Mouse (Mus musculus) mouse trophoblast stem cell (cell line): ENCODE data around the gene Tmem131.

ENCODE experiments used
- in situ Hi-C, 2 experiments: fragments of 300-500 bp; cut with MseI, MboI; formaldehyde crosslinking; loops; 2 replicates in 1 of 2; 3 replicates in 1 of 2; pipeline ENCODE4 v1.15.1; 2025

Gene Tmem131

GRCm38 (mm10) chr1:36938801-36939286 lies 4.6 kb downstream of the Tmem131 start:
- in situ Hi-C loops, result no loop called here

DNA sequence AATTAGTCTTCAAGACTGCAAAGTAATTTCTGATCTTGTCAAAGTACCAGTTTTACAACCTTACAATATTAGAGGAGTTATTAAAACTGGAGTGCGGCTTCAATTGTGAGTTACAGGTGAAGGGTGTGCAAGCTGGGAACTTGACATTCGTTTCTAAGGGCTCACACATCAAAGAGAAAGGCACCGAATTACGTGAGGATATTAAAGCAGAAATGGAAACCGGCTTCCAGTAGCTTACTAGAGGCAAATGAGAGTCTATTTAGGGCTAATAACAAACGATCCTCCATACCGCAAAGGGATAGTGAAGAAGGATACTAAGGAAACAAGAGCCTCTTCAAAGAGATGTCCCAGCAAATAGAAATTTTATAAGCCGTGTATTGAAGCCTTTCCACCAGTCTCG lies 5.1 kb downstream of the Tmem131 start:
- in situ Hi-C loops, result no loop called here

DNA sequence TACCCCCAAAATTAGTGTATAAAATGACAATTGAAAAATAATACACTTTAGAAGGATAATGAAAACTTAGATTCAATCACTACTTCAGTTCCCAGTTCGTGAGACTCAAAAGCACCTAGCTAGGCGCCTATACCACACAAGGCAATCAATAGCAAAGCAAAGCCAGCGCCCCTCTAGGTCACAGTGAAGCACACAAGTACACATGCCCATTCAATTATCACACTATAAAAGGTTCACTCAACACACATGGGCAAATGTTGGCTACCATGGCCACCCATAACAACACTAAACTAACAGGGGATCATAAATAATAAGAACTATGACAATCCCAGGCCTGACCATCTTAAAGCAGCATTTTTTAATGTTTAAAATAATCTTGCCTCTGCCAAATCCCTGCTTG lies 5.8 kb downstream of the Tmem131 start:
- in situ Hi-C loops, result no loop called here

DNA sequence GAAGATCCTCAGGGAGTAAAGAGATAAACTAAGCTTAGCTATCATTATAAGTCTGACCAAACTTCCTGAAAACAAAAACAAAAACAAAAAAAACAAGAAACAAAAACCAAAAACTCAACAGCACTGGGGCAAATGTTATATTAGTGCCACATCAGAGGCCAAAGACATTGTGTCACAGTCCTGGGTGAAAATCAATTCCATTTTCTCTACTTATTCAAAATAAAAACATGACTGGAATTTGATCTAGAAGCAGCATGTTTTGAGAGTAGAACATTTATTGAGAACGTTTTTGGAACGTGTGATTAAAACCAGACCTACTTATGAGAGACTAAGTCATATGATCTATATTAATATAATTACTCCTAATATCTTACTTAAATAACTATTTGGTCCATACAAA lies 6.5 kb downstream of the Tmem131 start:
- in situ Hi-C loops, result no loop called here

DNA sequence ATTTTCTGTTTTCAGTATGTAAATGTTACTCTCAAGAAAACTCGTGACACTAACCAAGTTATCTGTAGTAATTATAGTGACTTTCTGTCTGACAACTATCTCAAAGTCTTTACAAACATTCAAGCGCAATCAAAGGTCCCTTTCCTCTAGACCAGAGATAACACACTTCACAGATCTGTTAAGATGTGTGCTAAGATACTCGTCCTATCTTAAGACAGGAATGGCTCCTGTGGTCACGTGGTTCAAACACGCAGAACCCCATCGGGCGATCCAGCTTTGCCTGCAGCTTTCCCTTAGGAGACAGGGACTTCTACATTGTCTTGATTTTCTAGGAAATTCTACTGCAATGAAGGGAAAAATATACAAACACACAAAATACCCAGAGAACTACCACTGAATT lies 6.9 kb downstream of the Tmem131 start:
- in situ Hi-C loops, result no loop called here

DNA sequence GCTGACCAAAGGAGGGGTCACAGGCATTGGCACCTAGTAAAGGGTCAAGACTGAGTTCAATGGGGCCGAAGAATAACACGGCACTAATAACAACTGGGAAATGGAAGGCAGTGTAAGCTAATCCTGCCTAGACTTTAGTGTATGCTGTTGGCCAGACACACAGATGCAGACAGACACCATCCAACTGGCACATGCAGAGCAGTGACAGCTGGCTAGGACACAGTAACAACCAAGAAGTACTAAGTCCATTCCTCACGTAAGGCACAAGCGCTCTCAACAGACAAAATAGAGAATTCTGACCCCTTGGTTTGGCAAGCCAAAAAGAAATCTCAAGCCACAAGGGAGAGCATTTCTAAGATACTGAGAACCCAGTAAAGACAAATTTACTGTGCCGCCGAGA lies 8.7 kb downstream of the Tmem131 start:
- in situ Hi-C loops, result no loop called here

GRCm38 (mm10) chr1:36933965-36934585 lies 9.4 kb downstream of the Tmem131 start:
- in situ Hi-C loops, result no loop called here

- in situ Hi-C loops, result no loop called here
These were observed 11.2 kb downstream of the Tmem131 start for GRCm38 (mm10) chr1:36932231-36932630.

DNA sequence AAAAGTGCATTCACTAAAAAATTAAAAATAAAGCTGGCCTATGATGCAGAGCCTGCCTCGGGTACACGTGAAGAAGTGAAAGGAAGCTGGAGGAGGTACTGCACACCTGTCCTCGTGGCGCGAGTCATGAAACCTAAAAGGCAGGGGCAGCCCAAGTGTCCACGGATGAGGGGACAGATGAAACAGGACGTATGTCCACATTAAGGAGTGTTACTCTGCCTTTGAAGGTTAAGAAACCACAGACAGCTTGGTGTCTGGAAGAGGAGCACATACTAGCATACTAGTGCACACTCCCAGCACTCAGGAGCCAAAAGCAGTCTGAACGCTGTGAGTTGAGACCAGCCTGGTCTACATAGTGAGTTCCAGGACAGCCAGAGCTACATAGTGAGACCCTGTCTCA lies 12.6 kb downstream of the Tmem131 start:
- in situ Hi-C loops, result no loop called here

- in situ Hi-C loops, result no loop called here
These were observed 13.5 kb downstream of the Tmem131 start for GRCm38 (mm10) chr1:36929996-36930395.

DNA sequence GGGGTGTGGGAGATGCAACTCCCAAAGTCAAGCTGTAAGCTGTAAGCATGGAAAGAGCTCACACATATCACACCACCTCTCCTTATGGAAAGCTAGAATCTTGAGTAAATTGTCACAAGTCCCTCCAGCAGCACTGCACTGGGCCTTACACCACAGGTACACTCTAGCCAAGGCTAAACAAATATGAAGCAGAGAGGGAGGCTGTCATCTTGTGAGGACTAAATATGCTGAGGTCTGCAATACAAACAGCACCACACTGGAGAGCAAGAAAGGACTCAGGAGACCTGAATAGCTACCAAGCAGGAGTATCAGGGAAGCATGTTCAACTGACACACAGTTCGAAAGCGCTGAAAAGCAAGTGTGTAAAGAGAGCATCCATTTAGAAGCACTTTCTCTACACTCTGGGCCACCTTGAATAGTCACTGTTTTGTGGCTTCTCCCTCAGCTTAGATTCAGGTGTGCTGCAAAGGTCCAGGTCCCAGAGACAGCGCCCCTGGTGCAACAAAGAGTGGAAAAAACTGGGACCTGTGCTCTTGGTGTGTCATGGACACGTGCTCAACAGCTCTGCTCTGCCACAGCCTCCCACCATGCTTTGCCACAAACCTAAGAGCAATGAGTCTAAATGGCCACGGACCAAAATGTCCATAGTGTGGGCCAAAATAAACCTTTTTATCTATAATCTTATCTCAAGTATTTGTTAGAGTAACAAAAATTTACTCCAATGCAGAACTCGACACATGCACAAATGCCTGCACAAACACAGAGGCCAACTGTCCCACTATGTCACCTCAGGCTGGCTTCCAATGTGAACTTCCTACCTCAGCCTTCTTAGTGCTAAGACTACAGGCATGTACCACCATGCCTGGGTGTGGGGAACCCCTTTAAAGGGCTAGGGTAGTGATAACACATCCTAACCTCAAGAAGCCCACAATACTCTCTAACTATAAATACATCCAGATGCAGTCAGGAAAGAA lies 14.8 kb downstream of the Tmem131 start:
- in situ Hi-C loops, result no loop called here

- in situ Hi-C loops, result no loop called here
These were observed 15.9 kb downstream of the Tmem131 start for GRCm38 (mm10) chr1:36927569-36927968.

GRCm38 (mm10) chr1:36926738-36927137 lies 16.7 kb downstream of the Tmem131 start:
- in situ Hi-C loops, result no loop called here

GRCm38 (mm10) chr1:36926246-36926645 lies 17.2 kb downstream of the Tmem131 start:
- in situ Hi-C loops, result no loop called here

- in situ Hi-C loops, result no loop called here
These were observed 17.7 kb downstream of the Tmem131 start for GRCm38 (mm10) chr1:36925781-36926180.

DNA sequence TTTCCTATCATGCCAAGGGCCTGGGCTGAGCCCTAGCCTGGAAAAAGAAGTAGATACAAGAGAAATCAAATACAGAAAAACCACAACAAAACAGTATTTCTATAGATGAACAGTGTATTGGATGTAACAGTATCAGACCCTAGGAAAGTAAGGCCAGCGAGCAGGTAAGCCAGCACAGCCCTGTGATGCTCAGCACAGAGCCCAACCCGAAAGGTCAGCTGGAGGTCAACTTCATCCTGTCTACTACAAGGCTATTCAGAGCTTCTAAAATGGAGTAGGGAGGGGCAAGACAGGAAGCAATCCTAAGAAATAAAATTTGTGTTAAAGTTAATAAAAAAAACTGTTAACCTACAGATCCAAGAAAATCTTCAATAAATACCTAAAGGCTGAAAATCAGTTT lies 18.6 kb downstream of the Tmem131 start:
- in situ Hi-C loops, result no loop called here

- in situ Hi-C loops, result no loop called here
These were observed 19.6 kb downstream of the Tmem131 start for GRCm38 (mm10) chr1:36923911-36924310.

GRCm38 (mm10) chr1:36922623-36923421 lies 20.6 kb downstream of the Tmem131 start:
- in situ Hi-C loops, result no loop called here

DNA sequence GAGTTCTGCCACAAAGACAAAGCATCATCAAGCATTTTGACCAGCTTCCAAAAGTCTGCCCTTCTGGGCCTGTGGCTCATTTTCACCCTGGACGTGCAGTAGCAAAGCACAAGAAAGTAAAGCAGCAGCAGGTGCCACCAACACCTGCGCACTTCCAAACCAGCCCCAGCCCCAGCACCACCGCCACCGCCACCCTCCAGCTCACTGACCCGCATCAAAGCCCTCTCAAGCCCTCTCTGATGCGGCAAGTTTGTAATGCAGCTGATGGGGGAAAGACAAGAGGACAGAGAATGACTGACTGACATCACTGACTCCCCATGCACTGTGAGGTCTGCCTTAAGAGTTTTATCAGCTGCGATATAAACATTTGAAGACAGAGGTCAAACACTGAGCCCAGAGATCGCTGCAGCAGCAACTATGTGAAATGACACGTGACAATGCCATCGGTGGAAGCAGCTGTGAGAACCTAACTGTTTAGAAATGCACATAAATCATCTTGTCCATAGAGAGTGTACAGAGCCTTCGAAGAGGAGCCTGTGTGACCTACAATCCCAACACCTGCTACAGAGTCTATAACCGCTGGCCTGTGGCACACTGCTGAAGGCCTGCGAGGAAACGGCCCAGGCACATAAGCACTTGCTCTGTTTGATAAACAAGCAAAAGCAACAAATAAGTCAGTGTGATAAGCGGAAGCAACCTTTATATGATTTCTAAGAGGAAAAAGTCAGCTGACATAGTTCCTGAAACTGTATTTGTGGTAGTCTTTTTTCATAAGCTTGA lies 21.7 kb downstream of the Tmem131 start:
- in situ Hi-C loops, result no loop called here

DNA sequence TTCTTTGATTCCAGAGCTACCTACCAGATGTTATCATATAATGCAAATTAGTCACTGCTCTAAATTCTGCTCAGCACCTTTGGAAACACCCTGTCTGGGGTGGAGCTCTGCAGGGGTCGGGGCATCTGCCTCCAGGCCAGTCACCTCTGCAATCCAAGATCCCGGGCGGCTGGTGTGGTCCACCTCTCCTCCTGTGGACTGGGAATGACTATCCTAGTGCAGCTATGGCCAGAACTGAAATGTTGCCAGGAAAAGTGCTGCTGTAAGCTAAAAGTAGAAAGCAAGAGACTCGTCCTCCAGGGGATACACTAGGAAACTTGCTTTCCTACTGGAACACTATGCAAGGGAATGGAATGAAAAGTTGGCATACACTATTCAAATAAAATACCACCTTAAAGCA lies 22.7 kb downstream of the Tmem131 start:
- in situ Hi-C loops, result no loop called here

GRCm38 (mm10) chr1:36920154-36920716 lies 23.2 kb downstream of the Tmem131 start:
- in situ Hi-C loops, result no loop called here
